Mouse (Mus musculus) common myeloid progenitor, adult 5-6 weeks (primary cell): ENCODE results near the gene Hand1. TPM values are rescaled to one million over a fixed set of nuclear protein-coding genes. Genes with fewer than 3 reads are reported as not detected.
"Not testable (repeated sequence)": the region's sequence is repeated elsewhere in the genome, so short reads cannot be mapped to it uniquely, and the experiment has no call there.

ENCODE experiments used
- ATAC-seq: replicated peaks from 2 replicates; pipeline ENCODE4 v1.8.0; 2016; ENCODE audit warnings: low read depth, mild to moderate bottlenecking, moderate TSS enrichment, inconsistent platforms; ENCODE audit not compliant: poor library complexity, severe bottlenecking
- total RNA-seq: library from RNA; stranded (forward); fragments of 200-1000, 187-1606 nt; gene quantifications from 2 replicates; pipeline ENCODE4 v1.2.3, GENCODE M21; 2017

The Hand1 gene
- total RNA-seq, 1 experiment from 2014 or later, result not detected

DNA sequence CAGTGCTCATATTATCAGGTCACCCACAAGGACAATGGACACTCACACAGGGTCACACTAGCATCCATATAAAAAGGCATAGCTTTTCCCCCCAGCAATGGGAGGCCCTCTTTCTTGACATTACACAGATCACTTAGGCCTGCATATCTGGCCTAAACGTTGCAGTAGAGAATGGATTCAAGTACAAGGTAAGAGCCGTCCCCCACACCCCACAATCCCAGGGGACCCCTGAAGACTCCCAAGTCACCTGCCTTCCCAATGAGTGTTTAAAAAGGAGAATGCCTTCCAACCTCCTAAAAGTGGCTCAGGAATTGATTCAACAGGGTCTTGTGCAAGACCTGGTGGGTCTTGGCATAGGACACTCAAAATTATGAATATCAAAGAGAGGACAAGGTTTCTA is 2.7 kb upstream of the Hand1 start:
- ATAC-seq, result no peak

GRCm38 (mm10) chr11:57834031-57834430 is 1.4 kb upstream of the Hand1 start:
- no peak for ATAC-seq

GRCm38 (mm10) chr11:57833296-57833977 is 819 bp upstream of the Hand1 start:
- ATAC-seq, result no peak

GRCm38 (mm10) chr11:57831861-57832260 is 757 bp downstream of the Hand1 start:
- no peak for ATAC-seq

DNA sequence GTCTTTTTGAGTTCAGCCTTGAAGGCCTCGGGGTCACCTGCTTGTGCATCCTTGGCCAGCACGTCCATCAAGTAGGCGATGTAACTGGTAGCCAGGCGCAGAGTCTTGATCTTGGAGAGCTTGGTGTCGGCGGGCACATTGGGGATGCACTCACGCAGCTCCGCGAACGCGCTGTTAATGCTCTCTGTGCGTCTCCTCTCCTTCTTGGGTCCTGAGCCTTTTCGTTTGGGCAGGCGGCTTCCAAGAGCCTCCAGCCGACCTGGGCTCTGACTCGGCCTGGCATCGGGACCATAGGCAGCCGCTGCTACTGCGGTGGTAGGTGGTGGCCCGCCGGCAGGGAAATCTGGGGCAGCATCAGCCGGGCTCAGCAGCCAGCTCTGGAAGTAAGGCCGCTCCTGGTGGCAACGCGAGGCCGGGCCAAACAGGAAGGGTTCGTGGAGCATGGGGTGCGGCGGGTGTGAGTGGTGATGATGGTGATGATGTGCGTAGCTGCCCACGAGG is 1.3 kb downstream of the Hand1 start:
- no peak for ATAC-seq

- no peak for ATAC-seq
Observed at GRCm38 (mm10) chr11:57829871-57830775, 2.5 kb downstream of the Hand1 start.

- no peak for ATAC-seq
Observed at GRCm38 (mm10) chr11:57828955-57829870, 3.4 kb downstream of the Hand1 start.

- peak; percentile 37 for ATAC-seq
Observed at GRCm38 (mm10) chr11:57827915-57828545, 4.6 kb downstream of the Hand1 start.

- ATAC-seq, result no peak
Observed at GRCm38 (mm10) chr11:57827048-57827914, 5.3 kb downstream of the Hand1 start.

DNA sequence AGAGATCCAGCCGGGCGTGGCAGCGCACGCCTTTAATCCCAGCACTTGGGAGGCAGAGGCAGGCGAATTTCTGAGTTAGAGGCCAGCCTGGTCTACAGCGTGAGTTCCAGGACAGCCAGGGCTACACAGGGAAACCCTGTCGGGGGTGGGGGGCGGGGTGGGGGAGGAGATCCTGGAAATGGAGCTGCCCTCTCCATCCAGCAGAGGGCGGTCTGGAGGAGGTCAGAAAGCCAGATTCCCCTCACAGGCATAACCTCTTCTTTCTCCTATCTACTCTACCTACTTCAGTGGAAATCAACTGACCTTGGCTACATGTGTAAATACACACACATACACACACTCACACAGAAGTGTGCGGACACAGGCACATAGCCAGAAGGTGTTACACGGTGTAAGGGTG is 7.4 kb downstream of the Hand1 start:
- ATAC-seq, result not testable (repeated sequence)

GRCm38 (mm10) chr11:57823714-57824113 is 8.9 kb downstream of the Hand1 start:
- no peak for ATAC-seq

DNA sequence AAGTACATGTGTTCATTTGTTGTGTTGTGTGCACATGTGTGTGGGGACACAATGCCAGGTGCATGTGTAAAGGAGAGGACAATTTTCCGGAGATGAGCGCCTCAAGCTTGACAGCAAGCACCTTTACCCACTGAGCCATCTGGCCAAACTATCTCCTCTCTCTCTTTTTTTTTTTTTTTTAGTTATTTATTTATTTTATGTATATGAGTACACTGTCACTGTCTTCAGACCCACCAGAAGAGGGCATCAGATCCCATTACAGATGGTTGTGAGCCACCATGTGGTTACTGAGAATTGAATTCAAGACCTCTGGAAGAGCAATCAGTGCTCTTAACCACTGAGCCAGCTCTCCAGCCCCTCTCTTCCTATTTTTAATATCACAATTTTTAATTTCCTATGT is 9.5 kb downstream of the Hand1 start:
- ATAC-seq, result not testable (repeated sequence)

DNA sequence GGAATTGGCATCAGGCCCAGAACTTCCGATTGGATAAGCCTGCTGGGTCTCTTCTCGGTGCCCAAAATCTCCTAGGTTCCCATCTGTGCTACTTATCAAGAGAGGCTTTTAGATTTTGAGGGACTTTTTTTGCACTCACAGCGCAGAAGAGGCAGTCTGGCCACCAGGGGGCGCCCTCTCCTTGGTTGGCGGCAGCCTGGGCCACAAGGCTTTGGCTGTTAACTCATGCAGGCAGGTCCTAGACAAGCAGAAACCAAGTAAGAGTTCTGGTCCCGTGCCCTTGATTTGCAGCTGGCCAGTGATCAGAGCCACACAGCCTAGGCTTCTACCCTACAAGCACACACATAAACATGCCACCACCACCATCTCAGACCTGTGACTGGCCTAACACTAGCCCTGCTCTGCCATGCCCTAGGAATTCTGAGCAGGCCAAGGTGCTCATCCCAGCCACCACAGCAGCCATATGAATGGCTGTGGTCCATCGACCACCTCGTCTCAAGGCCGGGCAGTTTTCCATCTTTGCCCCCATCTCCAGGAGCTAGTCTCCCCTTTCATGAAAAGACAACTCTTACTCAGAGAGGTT is 12.5 kb downstream of the Hand1 start:
- peak; percentile 85 for ATAC-seq

DNA sequence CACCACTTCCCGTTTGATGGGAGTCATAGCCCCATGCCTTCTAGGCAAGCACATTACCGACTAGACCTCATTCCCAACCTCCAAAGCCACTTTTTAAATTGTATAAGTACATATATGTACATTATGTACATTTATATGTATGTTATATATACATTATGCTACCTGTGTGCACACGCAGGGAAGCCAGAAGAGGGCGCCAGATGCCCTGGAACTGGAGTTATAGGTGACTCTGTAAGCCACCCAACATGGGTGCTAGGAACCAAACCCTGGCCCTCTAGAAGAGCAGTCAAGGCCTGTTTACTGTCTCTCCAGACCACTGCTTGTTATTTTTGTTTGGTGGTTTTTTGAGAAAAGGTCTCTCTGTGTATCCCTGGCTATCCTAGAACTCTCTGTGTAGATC is 14.4 kb downstream of the Hand1 start:
- ATAC-seq, result no peak

DNA sequence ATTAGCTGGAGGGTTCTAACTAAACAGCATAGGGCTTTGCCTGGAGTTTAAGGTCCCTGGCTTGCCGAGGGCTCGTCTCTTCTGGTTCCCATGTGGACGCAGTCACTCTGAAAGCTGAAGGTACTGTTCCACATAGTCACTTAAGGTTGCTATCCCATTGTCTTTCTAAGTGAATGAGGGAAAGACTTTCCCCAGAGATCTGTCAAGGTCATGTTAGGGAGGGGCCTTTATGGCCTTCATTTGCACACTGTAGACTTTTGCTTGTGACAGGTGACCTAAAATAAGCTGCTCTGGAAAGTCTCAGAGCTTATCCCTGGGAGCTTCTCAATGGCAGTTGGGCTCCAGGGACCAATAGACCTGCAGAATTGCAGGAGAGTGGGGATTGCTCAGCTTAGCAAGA is 19.0 kb downstream of the Hand1 start:
- ATAC-seq, result no peak

DNA sequence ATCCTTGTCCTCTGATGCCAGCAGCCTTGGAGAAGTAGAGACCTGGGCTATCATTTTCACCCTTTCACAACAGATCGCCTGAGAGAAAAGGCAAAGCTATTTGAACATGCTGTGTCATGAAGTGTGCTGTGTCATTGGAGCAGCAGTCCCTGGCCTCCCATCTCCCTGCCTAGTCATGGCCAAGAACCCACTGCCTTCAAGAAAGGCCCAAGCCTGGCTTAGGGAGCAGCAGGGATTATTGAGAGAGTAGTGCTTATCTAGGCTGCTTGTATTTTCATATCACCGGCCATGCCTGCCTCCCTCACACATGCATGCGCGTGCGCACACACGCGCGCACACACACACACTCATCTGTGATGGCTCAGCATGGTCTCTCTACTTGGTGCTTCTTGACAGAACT is 20.4 kb downstream of the Hand1 start:
- peak; percentile 73 for ATAC-seq

DNA sequence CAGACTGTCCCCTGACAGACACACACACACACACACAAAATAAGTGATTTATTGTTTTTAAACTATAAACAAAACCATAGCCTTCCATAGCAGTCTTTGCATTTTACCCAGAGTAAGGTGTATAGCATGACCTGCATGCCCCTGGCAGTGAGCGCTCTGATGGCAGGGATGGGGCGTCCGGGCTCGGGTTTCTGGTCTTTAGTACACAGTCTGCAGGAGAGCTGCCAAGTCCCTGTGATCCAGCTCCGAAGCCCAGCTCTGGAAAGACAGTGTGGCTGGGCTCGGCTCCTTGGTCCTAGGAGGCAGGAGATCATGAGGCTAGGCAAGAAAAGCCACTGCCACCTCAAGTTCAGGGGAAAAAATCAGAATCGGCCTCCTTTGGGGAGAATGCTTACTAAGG is 21.6 kb downstream of the Hand1 start:
- ATAC-seq, result no peak

- ATAC-seq, result no peak
Observed at GRCm38 (mm10) chr11:57809732-57810098, 22.9 kb downstream of the Hand1 start.
